Mouse (Mus musculus) liver, embryonic 13.5 days (tissue): ENCODE data around the gene Akt1. TPM values are rescaled to one million over a fixed set of nuclear protein-coding genes. Genes with fewer than 3 reads are reported as not detected.

Source experiments
- ATAC-seq: fragments of 200-750 bp; cut with Nextera tagmentation; 2 replicates; pipeline ENCODE4 v1.8.0; 2017; ENCODE audit warnings: low read depth, mild to moderate bottlenecking, moderate number of reproducible peaks, moderate library complexity
- DNase-seq: peaks from one replicate; pipeline ENCODE4 v3.0.0; 2022
- H3K27ac ChIP-seq: fragments of 300-500 bp; sonication (generic); 2 replicates; pipeline ENCODE4 v1.5.1; 2015; ENCODE audit warnings: moderate library complexity, mild to moderate bottlenecking, inconsistent platforms
- H3K27me3 ChIP-seq: fragments of 300-500 bp; sonication (generic); 2 replicates; pipeline ENCODE4 v1.6.1; 2015; ENCODE audit warnings: mild to moderate bottlenecking, inconsistent platforms
- H3K36me3 ChIP-seq: fragments of 300-500 bp; sonication (generic); 2 replicates; pipeline ENCODE4 v1.6.1; 2015; ENCODE audit warnings: mild to moderate bottlenecking, inconsistent platforms
- H3K4me1 ChIP-seq: fragments of 300-500 bp; sonication (generic); replicated peaks from 2 replicates; pipeline ENCODE4 v1.6.1; 2015; ENCODE audit warnings: inconsistent platforms
- H3K4me2 ChIP-seq: fragments of 300-500 bp; sonication (generic); 2 replicates; pipeline ENCODE4 v1.6.1; 2015; ENCODE audit warnings: inconsistent platforms, mild to moderate bottlenecking, moderate library complexity
- H3K4me3 ChIP-seq: fragments of 300-500 bp; sonication (generic); replicated peaks from 2 replicates; pipeline ENCODE4 v1.5.1; 2015; ENCODE audit warnings: mild to moderate bottlenecking, inconsistent platforms
- H3K9ac ChIP-seq: fragments of 300-500 bp; sonication (generic); 2 replicates; pipeline ENCODE4 v1.6.1; 2015; ENCODE audit warnings: mild to moderate bottlenecking, inconsistent platforms
- H3K9me3 ChIP-seq: fragments of 300-500 bp; sonication (generic); replicated peaks from 2 replicates; pipeline ENCODE4 v1.6.1; 2016; ENCODE audit warnings: inconsistent platforms
- WGBS: fragments of 180-500 bp; shearing (Covaris S2); methylation state at CpG from one replicate; pipeline ENCODE4 v1.1.7; 2015; ENCODE audit not compliant: insufficient replicate concordance; 5-methylcytosine and 5-hydroxymethylcytosine counted together
- microRNA-seq: library from miRNA; unstranded; fragments of <30 nt; microRNA quantifications from one replicate; pipeline ENCODE4, GENCODE M21; 2016
- polyA plus RNA-seq: library from polyadenylated mRNA; unstranded; fragments of >200 nt; fragmentation: Nextera tagmentation; extraction: Ambion mirVana; gene quantifications from 2 replicates; pipeline ENCODE4 v1.2.1, GENCODE M21; 2015

Gene Akt1
- polyA plus RNA-seq, 1 experiment from 2014 or later: 17.9 TPM

GRCm38 (mm10) chr12:112604709-112605649, 69.7 kb downstream of the Akt1 start:
- ATAC-seq: peak; percentile 50
- no peaks in the 10 kb centered on the region for H3K9me3 ChIP-seq
- no peak overlapping the region for H3K4me2 ChIP-seq
- peaks cover 60% of the 10 kb centered on the region for H3K36me3 ChIP-seq
- H3K27me3 ChIP-seq: no peaks in the 10 kb centered on the region
- WGBS: 66% methylated on average over 20 of the region's 20 CpGs
- no peak overlapping the region for H3K9ac ChIP-seq
- no peak overlapping the region for H3K27ac ChIP-seq
- no peak for DNase-seq
- H3K4me3 ChIP-seq: no peak overlapping the region
- H3K4me1 ChIP-seq: peaks cover 8% of the 10 kb centered on the region

- ATAC-seq (no peak), DNase-seq (no peak)
- no peak overlapping the region for H3K4me3 ChIP-seq
- peaks cover 56% of the 10 kb centered on the region for H3K36me3 ChIP-seq
- no peaks in the 10 kb centered on the region for H3K27me3 ChIP-seq
- no peak overlapping the region for H3K27ac ChIP-seq
- H3K4me1 ChIP-seq: peaks cover 17% of the 10 kb centered on the region
- H3K4me2 ChIP-seq: no peak overlapping the region
- H3K9ac ChIP-seq: no peak overlapping the region
- WGBS: 65% methylated on average over 5 of the region's 5 CpGs
- no peaks in the 10 kb centered on the region for H3K9me3 ChIP-seq
Observed at GRCm38 (mm10) chr12:112604022-112604421, 70.7 kb downstream of the Akt1 start.

Small RNA genes within 50 kb of the gene (microRNA-seq; reads per million reads assigned to microRNA genes)
- gene Mir6939: not detected

Other genes with a start within 250 kb of the Akt1 start
- 0.08 TPM in 1 of 2 replicates, not detected in the other for gene A530016L24Rik, start 185.4 kb downstream of the Akt1 start, polyA plus RNA-seq
- gene Tmem179, start 158.1 kb downstream of the Akt1 start, polyA plus RNA-seq: 0.07 and 0.10 TPM in 2 replicates
- gene Inf2, start 86.1 kb downstream of the Akt1 start, polyA plus RNA-seq: 1.4 and 2.1 TPM in 2 replicates
- gene Adssl1, start 54.8 kb downstream of the Akt1 start, polyA plus RNA-seq: 6.7 and 7.5 TPM in 2 replicates
- 120 and 148 TPM in 2 replicates for gene Siva1, start 30.2 kb downstream of the Akt1 start, polyA plus RNA-seq
- gene Zbtb42, start 3.9 kb upstream of the Akt1 start, polyA plus RNA-seq: 0.40 and 0.71 TPM in 2 replicates
- 2.5 and 2.9 TPM in 2 replicates for gene Cep170b, start 45.6 kb upstream of the Akt1 start, polyA plus RNA-seq
- gene Pld4, start 85.8 kb upstream of the Akt1 start, polyA plus RNA-seq: 9.6 and 11.0 TPM in 2 replicates
- 0.13 and 0.15 TPM in 2 replicates for gene Ahnak2, start 127.8 kb upstream of the Akt1 start, polyA plus RNA-seq
- 0.71 and 0.83 TPM in 2 replicates for gene Clba1, start 134.1 kb upstream of the Akt1 start, polyA plus RNA-seq
- gene Cdca4, start 154.5 kb upstream of the Akt1 start, polyA plus RNA-seq: 69.5 and 76.9 TPM in 2 replicates
- gene Gpr132, start 193.3 kb upstream of the Akt1 start, polyA plus RNA-seq: 0.23 and 0.30 TPM in 2 replicates